Mouse (Mus musculus) spleen, postnatal 14 days (tissue): ENCODE data around the gene Eef2k.

ENCODE experiments used
- DNase-seq, 2 experiments: peaks; one replicate each; pipeline ENCODE4 v3.0.0; 2021 to 2022; ENCODE audit warnings: low spot score in 2 of 2

The Eef2k gene

GRCm38 (mm10) chr7:120844689-120845088 lies 2.1 kb downstream of the Eef2k start:
- DNase-seq: no peak

GRCm38 (mm10) chr7:120848831-120849512 lies 6.3 kb downstream of the Eef2k start:
- no peak for DNase-seq

GRCm38 (mm10) chr7:120850165-120850564 lies 7.5 kb downstream of the Eef2k start:
- DNase-seq: no peak

GRCm38 (mm10) chr7:120859854-120860253 lies 17.2 kb downstream of the Eef2k start:
- no peak for DNase-seq

GRCm38 (mm10) chr7:120860799-120861487 lies 18.3 kb downstream of the Eef2k start:
- DNase-seq: no peak

GRCm38 (mm10) chr7:120861488-120862047 lies 18.9 kb downstream of the Eef2k start:
- DNase-seq: peak in 1 of 2 experiments; percentile 35

- DNase-seq: no peak
Measured at GRCm38 (mm10) chr7:120862196-120862595, 19.6 kb downstream of the Eef2k start.

GRCm38 (mm10) chr7:120862626-120863025 lies 20.0 kb downstream of the Eef2k start:
- no peak for DNase-seq

- no peak for DNase-seq
Measured at GRCm38 (mm10) chr7:120863476-120863875, 20.8 kb downstream of the Eef2k start.

- DNase-seq: peak; percentile 58 to 72
Measured at GRCm38 (mm10) chr7:120865100-120865499, 22.5 kb downstream of the Eef2k start.

- DNase-seq: peak; percentile 48 to 53
Measured at GRCm38 (mm10) chr7:120865832-120866231, 23.2 kb downstream of the Eef2k start.

- no peak for DNase-seq
Measured at GRCm38 (mm10) chr7:120866684-120867083, 24.1 kb downstream of the Eef2k start.

- DNase-seq: no peak
Measured at GRCm38 (mm10) chr7:120867720-120868119, 25.1 kb downstream of the Eef2k start.

GRCm38 (mm10) chr7:120869883-120870282 lies 27.3 kb downstream of the Eef2k start:
- no peak for DNase-seq

- no peak for DNase-seq
Measured at GRCm38 (mm10) chr7:120870431-120871008, 27.9 kb downstream of the Eef2k start.

GRCm38 (mm10) chr7:120873083-120873482 lies 30.5 kb downstream of the Eef2k start:
- DNase-seq: no peak

- no peak for DNase-seq
Measured at GRCm38 (mm10) chr7:120874021-120874420, 31.4 kb downstream of the Eef2k start.

- peak; percentile 42 to 55 for DNase-seq
Measured at GRCm38 (mm10) chr7:120874764-120875539, 32.3 kb downstream of the Eef2k start.

- no peak for DNase-seq
Measured at GRCm38 (mm10) chr7:120875540-120876388, 33.1 kb downstream of the Eef2k start.

GRCm38 (mm10) chr7:120878271-120878670 lies 35.6 kb downstream of the Eef2k start:
- no peak for DNase-seq

GRCm38 (mm10) chr7:120879972-120880371 lies 37.3 kb downstream of the Eef2k start:
- no peak for DNase-seq
